Mouse (Mus musculus) bone marrow, adult 2 months (tissue): ENCODE data around the gene Tdpoz2.
"Not testable (repeated sequence)": the region's sequence is repeated elsewhere in the genome, so short reads cannot be mapped to it uniquely, and the experiment has no call there.

Experiments
- CTCF ChIP-seq: fragments of 200-500 bp; IDR thresholded peaks from 2 replicates; pipeline ENCODE4 v1.5.1; 2011; ENCODE audit warnings: low read length, control low read depth; ENCODE audit not compliant: control insufficient read depth, insufficient read depth
- POLR2A ChIP-seq: fragments of 200-500 bp; IDR thresholded peaks from 2 replicates; pipeline ENCODE4 v1.6.1; 2011; ENCODE audit warnings: low read depth, mild to moderate bottlenecking, control low read depth, low read length, borderline replicate concordance; ENCODE audit not compliant: control insufficient read depth

- not testable (repeated sequence) for TF ChIP-seq POLR2A, CTCF
These were observed 23.7 kb upstream of the Tdpoz2 start, which contains the start of gene Tdpoz1 for GRCm38 (mm10) chr3:93676210-93676609.
